Mouse (Mus musculus): Measurements from ENCODE around the gene Sez6.
A peak's percentile ranks its signal among the peaks of the same experiment; 100 is the strongest.

The Sez6 gene

DNA sequence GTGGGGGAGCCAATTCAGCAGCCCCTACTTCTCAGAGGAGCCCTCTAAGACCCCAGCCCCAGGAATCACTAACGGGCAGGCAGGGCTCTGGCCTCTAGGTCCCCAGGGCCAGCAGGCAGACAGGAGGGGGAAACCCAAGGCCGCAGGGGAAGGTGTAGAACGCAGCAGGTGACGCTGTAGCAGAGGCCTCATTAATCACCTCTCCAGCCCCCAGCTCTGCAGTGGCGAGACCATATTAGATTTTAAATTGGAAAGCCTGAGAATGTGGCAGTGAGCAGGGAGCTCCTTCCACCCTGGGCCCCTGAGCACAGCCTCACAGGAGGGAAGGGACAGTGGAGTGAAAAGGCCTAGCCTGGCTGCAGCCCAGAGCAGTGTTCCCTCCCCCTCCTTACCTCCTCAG, 11.6 kb downstream of the Sez6 start:
- DNase-seq (ENCODE audit: extremely low spot score, low spot score), result no peak

DNA sequence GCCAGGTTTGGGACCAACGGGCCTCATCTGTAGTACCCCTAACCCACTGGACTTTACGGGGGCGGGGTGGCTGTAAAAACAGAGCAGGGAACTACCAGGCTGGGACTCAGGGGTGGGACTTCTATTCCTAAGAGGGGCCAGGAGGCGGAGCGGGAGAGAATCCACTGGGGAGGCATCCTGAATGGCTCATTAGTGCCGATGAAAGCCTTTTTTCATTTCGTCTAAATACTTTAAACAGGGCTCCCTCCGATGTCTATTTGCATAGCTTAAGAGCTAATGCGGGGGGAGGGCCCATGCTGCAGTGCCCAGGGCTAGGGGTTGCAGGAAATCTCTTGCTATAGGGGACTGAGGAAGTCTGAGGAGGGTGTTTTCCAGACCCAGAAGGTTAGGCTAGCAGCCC, 17.3 kb downstream of the Sez6 start:
- no peak for DNase-seq (ENCODE audit: extremely low spot score, low spot score)

DNA sequence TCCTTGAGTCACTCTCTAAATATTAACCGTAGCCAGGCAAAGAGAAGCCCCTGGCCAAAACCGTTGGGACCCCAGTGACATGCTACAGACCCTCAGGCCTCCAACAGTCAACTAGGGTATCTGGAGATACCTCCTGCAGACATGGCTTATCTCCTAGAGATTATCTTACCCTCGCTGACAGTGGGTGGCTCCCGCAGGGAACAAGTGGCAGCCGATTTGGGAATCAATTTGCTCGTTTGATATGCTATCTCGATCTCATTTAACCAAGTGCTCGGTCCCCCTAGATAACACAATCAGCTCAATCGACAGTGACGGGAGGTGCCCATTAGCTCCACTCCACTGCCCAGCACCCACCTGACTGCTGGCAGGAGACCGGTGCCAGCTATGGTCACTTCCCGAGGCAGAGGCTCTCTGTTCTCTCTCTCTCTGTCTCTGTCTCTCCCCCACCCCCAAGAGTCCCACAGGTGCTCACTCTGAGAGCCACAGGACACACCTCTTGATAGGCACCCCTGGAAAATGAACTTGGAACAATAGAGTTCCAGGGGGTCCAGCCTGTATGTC, 19.6 kb downstream of the Sez6 start:
- no peak for DNase-seq (ENCODE audit: extremely low spot score, low spot score)

DNA sequence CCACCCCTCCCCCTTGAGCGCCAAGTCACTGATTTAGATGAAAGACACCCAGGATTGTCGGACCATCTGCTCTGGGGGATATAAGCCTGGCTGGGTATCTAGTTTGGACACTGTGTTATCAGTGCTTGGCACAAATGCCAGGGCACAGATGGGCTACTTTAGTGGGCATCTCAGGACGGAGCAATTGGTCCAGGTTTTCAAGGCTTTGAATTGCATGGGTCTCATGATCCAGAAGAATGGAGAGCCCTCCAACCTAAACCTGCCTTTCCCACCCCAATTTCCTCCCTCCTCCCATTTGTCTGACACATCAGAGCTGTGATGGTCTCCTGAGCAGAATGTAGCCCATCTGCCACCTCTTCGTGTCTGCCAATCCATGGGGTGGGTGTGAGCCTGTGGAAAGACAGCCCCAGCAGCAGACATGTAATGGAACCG, 20.2 kb downstream of the Sez6 start:
- DNase-seq (ENCODE audit: extremely low spot score, low spot score), result no peak

DNA sequence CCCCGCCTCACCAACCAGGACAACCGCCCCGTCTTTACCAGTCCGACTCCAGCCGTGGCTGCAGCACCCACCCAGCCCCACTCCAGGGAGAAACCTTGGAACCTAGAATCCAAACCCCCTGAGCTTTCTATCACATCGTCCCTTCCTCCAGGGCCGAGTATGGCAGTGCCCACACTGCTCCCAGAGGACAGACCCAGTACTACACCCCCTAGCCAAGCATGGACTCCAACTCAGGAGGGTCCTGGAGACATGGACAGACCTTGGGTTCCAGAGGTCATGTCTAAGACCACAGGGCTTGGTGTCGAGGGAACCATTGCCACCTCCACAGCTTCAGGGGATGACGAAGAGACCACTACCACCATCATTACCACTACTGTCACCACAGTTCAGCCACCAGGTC, 23.1 kb downstream of the Sez6 start:
- DNase-seq (ENCODE audit: extremely low spot score, low spot score), result no peak

DNA sequence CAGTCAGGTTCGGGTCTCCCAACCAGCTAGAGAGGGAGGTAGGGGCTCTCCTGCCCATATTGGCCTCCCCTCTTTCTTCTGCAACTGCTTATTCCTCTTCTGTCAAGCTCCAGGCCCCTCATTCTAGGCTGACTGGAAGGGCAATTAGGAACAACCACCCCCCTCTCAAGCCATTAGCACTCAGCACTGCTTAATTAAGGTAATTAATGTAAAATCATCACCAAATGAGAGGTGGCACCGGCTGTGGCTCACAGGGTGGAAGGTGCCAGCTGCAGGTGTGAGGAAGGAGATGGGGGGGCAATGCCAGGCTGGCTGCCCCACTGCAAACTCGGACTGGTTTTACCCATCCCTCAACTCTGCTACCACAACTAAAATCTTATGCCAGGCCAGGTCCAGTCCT, 25.8 kb downstream of the Sez6 start:
- DNase-seq (ENCODE audit: extremely low spot score, low spot score), result no peak

DNA sequence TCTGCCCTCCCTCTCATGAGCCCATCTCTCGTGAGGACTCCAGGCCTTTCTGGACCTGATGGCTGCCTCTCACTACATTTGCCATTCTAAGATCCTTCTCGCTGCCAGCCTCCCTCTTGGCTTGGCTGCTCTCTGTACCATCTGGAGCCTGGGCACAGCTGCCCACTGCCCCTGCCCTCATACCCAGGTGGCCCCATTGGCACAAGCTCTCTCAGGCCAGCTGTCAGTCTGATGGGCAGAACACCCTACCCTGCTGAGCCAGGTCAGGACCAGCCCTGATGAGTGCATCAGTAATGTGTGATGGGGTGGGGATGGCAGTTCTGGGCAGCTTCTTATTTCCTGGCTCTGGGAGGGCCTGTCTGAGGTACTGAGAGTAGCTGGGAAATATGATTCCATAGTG, 27.7 kb downstream of the Sez6 start:
- no peak for DNase-seq (ENCODE audit: extremely low spot score, low spot score)

DNA sequence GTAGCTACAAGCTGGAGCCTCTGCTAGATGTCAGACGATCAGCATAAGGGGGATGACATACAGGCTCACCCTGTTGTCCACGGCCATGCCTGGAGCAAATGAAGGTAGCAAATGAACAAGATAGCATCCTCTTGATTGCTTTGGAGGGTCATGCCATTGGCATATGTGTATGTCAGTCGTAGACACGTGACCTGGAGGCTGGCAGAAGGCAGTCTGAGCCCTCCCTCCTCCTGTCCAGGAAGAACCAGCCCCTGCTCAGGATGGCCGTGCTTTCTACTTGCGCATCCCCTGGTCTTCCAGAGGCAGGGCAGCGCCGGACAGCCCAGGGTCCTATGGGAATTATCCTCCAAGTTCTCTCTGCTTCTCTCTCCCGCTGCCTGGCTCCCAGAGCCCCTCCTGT, 28.3 kb downstream of the Sez6 start:
- DNase-seq (ENCODE audit: extremely low spot score, low spot score), result no peak

DNA sequence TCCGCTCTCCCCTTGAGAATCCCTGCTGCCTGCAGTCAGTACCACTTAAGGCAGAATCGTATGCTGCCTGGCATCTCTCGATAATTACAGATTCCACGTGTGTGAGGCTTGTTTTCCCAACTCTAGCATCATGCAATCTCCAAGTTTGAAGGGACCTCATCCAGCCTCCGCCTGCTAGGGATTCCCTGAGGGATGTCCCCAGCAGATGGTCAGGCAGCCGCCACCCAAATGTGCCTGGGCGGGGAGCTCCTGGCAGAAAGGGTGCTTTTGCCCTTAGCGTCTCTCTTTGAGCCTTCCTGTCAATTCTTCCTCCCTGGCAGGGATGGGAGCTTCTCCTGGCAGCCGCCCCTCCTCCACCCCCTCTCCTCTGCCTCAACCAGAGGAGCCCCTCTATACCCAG, 29.6 kb downstream of the Sez6 start:
- DNase-seq (ENCODE audit: extremely low spot score, low spot score), result no peak

DNA sequence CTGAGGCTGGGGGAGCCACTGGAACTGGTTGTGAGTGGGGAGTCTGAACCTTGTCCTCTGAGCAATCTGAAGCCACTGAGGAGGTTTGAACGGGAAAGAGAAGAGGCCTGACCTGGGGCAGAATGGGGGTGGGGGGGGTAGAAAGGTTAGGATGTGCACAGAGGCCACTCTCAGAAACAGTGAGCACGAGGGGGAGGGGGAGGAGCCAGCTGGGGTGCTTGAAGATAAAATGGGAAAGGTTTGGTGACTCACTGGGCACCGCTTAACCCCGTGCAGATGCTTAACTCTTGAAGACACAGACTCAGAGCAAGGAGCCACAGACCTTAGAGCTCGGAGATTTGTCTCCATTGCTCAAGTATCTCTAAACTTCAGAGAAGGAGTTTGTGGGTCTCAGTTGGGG, 30.3 kb downstream of the Sez6 start:
- no peak for DNase-seq (ENCODE audit: extremely low spot score, low spot score)

DNA sequence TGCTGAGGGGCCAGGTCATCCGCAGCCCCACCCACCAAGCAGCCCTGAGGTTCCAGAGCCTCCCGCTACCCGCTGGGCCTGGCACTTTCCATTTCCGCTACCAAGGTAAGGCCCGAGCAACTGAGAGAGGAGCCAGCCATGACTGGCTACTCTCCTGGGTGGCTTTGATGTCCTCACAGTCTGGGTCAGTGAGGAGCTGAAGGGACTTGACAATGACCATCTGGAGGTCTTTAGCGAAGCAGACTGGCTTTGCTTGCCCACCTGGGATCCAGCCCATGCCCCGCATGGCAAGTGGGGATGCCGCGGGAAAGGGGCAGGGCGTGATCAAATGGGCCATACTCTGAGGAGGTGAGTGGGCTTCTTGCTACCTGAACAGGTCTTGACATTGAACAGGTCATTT, 32.3 kb downstream of the Sez6 start:
- DNase-seq (ENCODE audit: extremely low spot score, low spot score), result no peak

DNA sequence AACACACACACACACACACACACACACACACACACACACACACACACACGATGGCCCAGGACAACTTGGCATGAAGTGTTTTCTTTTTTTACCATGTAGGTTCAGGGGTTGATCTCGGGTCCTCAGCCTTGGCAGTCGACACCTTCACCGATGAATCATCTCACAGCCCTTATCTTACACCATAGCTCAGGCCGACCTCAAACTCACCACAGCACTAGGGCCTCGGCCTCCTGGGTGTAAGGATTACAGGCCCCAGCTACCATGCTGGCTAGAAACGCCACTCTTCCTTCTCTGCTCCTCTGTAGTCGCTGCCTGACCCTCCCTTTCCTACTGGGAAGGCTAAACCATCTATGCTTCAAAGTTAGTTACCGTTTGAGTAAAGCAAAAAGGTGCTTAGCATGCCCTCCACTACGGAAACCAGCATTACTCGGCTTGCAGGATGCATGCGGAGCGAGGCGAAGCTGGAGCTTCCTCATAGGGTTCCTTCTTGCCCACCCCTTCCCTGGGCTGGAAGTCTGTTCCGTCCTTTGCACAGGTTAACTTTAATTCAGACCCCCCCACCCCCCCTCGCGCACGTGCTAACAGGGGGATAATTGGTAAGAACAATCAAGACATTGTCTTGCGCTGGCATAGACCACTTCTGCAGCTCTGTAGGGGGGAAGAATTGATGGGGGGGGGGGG, 34.0 kb downstream of the Sez6 start:
- peak; percentile 56 for DNase-seq (ENCODE audit: extremely low spot score, low spot score)

DNA sequence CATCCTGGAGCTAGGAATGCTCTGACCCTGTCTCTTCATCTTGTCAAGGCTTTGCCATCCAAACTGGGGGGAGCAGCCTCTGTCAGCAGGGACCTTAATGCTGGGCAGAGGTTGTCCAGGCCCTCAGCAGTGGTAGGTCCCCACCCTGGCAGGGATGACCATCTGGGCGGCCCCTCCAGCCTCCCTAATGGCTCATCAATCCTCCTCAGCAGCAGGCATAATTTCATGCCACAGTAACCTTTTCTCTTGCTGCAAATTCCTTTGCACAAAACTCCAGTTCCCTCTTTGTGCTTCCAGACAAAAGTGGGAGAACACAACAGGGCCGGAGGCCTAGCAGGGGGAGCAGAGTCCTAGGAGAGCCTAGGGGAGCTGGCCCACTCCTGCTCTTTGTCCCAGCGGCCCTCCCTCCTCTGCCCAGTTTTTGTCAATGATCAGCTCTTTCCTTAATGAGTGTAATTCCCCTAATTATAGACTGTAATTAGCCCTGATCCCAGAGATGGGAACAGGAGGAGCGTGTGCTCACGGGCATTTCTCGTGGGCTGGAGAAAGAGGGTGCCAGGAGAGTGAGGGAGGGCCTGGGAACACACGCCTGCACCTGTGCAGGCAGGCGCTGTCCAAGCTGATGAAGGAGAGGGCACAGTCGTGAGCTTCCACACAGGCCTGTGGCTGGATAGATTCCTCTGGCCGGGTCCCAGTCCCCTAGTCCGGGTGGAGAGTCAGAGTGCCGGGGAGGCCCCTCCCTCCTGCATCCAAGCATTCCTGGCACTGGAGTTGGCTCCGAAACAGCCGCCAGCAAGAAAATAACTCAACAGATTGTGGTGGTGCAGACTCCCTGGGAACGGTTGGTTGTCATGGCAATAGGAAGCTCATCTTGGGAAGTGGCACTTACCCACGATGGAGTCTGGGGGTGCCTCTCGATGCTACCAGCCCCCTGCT, 34.8 kb downstream of the Sez6 start:
- peak; percentile 57 for DNase-seq (ENCODE audit: extremely low spot score, low spot score)

DNA sequence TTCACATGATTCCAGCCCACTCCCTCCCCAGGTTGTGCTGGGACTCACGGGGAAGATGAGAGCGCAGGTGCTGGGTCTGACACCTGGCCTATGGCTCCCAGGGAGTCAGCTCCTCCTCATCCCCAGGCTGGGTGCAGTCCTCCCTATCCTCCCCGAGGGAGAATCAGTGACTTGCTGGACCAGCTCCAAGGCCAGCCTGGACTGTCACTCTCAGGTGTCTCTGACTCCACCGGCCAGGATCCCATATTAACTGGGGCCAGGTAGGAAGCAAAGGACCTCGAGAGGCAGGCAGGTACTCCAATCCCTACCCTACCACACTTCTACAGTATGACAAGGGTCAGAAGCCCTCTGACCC, 35.4 kb downstream of the Sez6 start:
- no peak for DNase-seq (ENCODE audit: extremely low spot score, low spot score)

DNA sequence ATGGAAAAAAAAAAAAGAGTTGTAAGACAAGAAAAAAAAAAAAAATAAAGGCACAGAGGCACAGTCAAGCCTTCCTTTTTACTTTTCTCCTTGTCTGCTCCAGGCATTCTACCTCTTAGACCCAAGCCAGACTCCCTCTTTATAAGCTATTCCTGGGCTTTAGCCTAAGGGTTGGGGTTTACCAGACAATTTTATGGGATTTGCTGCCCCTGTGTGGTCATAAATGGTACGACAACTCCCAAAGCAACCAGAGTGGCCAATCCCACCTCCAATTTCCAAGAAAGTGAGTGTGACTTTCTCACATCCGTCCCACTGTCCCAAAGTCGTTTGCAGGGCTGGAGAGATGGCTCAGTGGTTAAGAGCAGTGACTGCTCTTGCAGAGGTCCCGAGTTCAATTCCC, 36.5 kb downstream of the Sez6 start:
- DNase-seq (ENCODE audit: extremely low spot score, low spot score), result peak; percentile 82

DNA sequence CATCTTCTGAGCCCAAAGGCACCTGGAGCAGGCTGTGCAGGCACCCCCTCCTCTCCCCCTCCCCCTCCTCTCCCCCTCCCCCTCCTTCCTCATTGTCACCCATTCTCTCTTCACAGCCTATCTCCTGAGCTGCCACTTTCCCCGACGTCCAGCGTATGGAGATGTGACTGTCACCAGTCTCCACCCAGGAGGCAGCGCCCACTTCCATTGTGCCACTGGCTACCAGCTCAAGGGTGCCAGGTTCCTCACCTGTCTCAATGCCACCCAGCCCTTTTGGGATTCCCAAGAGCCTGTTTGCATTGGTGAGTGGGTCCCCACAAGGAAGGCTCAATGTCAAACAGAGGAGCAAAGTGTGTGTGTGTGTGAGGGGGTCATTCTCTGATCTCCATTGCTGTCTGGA, 38.2 kb downstream of the Sez6 start:
- no peak for DNase-seq (ENCODE audit: extremely low spot score, low spot score)

DNA sequence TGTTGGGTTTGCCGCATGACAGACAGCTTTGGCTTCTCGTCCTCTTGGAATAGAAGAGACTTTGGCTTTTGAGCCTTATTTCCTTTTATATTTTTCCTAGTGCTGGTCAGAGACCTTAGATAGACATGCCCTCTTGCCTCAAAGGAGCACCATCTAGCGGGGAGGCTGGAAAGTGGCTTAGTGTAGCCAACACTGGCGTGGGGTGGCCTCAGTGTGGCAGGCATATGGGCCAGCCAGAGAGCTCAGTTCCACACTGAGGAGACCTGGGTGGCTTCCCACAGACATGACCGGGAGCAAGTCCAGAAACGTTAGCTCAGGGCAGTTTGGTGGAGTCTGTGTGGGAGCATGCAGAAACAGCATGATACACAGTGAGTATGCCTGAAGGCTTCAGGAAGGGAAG, 40.1 kb downstream of the Sez6 start:
- no peak for DNase-seq (ENCODE audit: extremely low spot score, low spot score)

DNA sequence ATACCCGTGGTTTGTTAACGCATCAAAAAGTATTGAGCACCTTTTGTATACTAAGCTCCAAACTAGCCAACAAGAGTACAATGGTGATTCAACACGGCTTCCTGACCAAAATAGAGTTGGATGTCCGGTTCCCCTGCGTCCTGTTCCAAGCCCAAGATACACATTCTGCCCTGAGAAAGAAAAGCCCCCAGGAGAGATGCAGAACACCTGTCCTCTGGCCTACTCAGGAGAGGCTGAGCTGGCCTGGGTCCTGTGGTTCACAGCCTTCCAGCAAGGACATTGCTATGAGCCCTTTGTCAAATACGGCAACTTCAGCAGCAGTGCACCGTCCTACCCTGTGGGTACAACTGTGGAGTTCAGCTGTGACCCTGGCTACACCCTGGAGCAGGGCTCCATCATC, 42.9 kb downstream of the Sez6 start:
- no peak for DNase-seq (ENCODE audit: extremely low spot score, low spot score)

DNA sequence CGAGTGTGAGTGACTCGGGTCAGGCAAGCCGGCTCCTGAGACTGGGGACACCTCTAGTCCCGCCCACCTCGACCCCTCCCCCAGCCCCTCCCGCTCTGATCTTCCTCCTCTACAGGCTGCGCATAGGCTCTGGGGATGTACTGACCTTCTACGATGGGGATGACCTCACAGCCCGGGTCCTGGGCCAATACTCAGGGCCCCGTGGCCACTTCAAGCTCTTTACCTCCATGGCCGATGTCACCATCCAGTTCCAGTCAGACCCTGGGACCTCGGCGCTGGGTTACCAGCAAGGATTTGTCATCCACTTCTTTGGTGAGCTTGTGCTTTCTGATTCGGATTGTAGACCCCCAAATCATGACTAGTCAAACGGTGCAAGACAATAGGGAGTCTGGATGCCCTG, 43.7 kb downstream of the Sez6 start:
- no peak for DNase-seq (ENCODE audit: extremely low spot score, low spot score)

DNA sequence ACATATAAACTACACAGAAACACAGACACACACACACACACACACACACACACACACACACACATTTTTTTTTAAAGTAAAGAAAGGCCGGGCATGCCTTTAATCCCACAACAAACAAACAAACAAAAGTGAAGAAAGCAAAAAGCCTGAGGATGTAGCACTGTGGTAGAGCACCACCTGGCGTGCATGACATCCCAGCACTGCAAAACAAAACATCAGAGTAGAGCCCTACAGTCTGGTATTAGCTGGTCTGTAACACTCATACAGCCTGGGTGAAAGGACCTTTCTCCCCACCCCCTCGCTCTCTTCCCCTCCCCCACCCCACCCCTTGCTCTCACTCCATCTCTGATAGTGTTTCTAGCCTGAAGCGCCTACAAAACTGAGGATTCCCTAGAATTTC, 45.3 kb downstream of the Sez6 start:
- no peak for DNase-seq (ENCODE audit: extremely low spot score, low spot score)

DNA sequence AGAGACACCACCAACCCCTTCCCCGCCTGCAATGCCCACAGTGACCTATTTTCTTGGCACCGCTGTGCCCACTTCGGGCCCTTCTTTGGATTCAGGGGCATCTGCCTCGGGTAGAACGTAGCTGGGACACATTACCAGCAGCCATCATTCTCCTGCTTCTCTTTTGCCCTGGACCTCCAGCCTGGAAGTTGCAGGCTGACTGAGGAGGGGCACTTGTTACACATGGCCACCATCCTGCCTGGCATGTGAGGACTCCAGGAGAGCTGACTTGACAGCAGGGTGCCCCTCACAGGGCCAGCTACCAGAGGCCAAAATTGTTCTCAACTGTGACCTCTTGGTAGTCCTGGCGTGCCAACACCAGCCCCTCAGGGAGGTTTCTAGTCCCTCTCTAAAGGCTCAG, 47.6 kb downstream of the Sez6 start:
- DNase-seq (ENCODE audit: extremely low spot score, low spot score), result no peak

DNA sequence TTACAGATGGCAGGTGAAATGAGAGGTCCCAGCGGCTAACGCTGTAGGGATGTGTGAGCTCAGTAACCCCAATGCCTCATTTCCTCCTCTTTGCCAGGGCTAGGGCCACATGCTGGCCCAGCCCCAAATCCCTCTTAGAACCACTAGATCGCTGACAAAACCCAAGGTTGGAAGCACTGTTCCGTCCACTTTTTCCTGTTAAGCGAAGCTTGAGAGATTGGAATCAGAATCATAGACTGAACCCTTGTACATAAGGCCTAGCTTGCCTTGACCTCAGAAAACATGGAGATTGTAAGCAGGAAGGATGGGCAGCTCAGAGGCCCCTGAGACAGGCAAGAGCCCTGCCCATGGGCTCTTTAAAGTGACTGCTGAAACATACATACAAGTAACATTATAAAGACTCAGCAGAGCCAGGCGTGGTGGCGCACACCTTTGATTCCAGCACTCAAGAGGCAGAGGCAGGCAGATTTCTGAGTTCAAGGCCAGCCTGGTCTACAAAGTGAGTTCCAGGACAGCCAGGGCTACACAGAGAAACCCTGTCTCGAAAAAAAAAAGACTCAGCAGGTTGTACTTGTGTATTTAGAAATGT, 48.7 kb downstream of the Sez6 start:
- DNase-seq (ENCODE audit: extremely low spot score, low spot score), result no peak

Data from neural tube, embryonic 10.5 days (tissue).